Mouse (Mus musculus) brain, embryonic 14.5 days (tissue): Measurements from ENCODE around the gene Tmem79.

Experiments
- CTCF ChIP-seq: fragments of 200-500 bp; IDR thresholded peaks from 2 replicates; pipeline ENCODE4 v1.5.1; 2012; ENCODE audit warnings: inconsistent platforms, mild to moderate bottlenecking, moderate library complexity, borderline replicate concordance; ENCODE audit not compliant: insufficient read depth, insufficient read length; ENCODE audit errors: extremely low read depth
- POLR2A ChIP-seq: fragments of 200-500 bp; IDR thresholded peaks from 2 replicates; pipeline ENCODE4 v1.6.1; 2012; ENCODE audit warnings: mild to moderate bottlenecking, inconsistent platforms, borderline replicate concordance; ENCODE audit not compliant: poor library complexity, insufficient read depth, insufficient read length, severe bottlenecking; ENCODE audit errors: extremely low read depth

DNA sequence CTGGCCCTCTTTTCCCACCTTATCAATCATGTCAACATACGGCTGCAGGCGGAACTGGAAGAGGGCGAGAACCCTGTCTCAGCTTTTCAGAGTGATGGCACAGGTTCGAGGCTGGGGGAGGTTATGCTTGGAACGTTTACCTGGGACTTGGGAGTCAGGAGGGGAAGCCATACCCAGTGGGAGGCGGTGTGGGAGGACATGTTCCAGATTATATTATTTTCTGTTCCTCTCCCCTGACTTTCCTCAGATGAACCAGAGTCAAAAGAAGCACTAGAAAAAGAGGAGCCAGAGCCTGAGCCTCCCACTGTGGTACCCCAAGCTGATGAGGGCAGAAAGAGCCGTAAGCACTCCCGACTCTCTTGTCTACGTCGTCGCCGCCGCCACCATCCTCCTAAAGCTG is 14.8 kb upstream of the Tmem79 start:
- TF ChIP-seq POLR2A = no peak
- no peak for TF ChIP-seq CTCF
